Mouse (Mus musculus) large intestine, adult 2 months (tissue): ENCODE data around the gene Rrp1b. TPM values are rescaled to one million over a fixed set of nuclear protein-coding genes. Genes with fewer than 3 reads are reported as not detected.
A peak's percentile ranks its signal among the peaks of the same experiment; 100 is the strongest.
"Not testable (repeated sequence)": the region's sequence is repeated elsewhere in the genome, so short reads cannot be mapped to it uniquely, and the experiment has no call there.

Source experiments
- DNase-seq: peaks from one replicate; pipeline ENCODE4 v3.0.0-alpha.2; 2012; ENCODE audit warnings: low read depth, low spot score
- WGBS: fragments of 180-500 bp; shearing (Covaris S2); methylation state at CpG from one replicate; pipeline ENCODE4 v1.1.7; 2018; 5-methylcytosine and 5-hydroxymethylcytosine counted together
- polyA plus RNA-seq: library from polyadenylated mRNA; depleted of rRNA; stranded (reverse); fragments of >200 nt; gene quantifications from 2 replicates; pipeline ENCODE4 v1.2.3, GENCODE M21; 2012

Gene Rrp1b
- polyA plus RNA-seq, 1 experiment = 5.6 TPM

DNA sequence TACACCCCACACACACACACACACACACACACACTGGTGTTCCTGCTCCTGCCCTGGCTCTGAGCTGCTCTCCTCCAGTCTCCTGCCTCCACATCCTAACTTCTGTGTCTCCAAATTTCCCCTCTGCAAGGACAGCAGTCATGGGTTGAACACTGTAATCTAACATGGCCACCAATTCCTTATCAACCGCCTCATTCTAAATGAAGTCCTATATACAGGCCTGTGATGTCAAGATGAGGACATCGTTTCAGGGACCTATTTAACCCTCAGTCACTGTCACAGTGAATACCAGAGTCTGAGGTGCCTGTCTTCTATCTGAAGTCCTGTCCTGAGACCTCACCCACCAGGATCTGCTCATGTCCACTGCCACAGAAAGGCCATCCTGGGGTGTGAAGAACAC is 32.9 kb downstream of the Rrp1b start:
- WGBS = 86% methylated on average over 2 of the region's 2 CpGs
- DNase-seq = no peak

DNA sequence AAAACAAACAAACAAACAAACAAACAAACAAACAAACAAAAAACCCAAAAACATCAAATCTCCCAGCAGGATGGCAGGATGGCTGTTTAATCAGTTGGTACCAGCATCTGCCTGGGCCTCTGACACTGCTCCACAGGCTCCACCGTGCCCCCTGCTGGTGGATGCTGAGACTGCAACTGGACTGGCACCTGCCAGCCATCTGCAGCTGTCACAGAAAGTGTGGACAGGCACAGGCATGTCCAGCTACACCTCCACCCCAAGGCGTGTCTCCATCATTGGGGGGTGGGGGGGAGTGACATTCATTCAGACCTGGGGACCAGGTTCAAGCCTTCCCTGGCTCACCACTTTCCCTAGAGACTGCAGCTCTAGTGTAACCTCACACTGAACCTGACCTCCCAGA is 37.5 kb downstream of the Rrp1b start:
- WGBS = 2% methylated on average over 2 of the region's 2 CpGs
- DNase-seq = peak; percentile 44

DNA sequence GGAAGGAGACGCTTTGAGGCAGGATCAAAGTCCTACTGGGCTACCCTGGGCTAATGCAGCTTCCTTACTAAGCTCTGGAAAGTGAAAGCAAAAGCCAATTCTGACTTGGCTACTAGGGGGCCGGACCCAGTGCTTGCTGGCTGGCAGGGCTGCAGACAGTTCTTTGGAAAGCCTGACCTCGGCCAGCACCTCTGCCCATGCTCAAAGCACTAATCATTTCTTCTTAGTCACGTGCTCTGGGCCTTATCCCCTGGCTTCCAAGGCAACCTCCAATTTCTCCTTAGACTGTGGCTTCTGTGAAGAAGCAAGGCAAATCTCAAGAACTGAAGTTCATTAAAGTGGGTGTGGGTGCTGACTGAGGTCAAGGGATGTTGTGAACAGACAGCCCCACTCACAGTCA is 38.8 kb downstream of the Rrp1b start:
- 54% methylated on average over 4 of the region's 4 CpGs for WGBS
- no peak for DNase-seq

DNA sequence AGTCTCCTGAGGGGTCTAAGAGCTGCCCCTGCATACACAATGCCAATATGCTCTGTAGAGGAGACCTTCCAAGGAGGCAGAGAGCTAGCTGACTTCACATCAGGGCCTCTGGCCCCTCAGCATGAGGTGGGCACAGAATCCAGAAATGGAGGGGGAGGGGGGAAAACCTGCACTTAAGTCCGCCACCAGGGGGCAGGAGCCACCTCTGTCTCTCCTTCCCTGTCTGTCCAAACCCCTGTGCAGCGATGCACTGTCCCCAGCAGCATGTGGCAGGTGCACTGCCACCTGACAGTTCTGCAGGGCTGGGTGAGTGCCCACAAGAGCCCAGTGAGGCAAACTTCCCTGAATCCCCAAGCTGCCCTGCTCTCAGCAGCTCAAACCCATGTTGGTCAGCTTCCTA is 39.3 kb downstream of the Rrp1b start:
- DNase-seq = no peak
- 9% methylated on average over 2 of the region's 2 CpGs for WGBS

DNA sequence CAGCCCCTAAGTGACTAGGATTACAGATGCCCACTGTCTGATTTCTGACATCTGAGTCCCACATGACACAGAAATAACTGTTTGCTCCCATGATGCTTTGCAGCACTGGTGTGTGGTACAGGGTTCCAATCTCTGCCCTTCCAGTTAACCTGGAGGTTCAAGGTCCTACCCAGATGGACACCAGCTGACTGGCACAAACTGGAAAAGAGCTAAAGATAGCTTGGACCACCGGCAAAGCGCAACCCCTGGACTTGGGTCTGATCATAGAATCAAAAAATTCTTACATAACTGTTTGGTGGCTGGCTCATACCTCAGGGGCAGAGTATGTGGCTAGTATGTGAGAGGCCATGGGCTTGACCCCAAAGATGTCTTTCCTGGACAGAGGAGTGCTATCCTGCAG is 47.5 kb downstream of the Rrp1b start:
- 97% methylated on average over 2 of the region's 2 CpGs for WGBS
- DNase-seq = no peak

DNA sequence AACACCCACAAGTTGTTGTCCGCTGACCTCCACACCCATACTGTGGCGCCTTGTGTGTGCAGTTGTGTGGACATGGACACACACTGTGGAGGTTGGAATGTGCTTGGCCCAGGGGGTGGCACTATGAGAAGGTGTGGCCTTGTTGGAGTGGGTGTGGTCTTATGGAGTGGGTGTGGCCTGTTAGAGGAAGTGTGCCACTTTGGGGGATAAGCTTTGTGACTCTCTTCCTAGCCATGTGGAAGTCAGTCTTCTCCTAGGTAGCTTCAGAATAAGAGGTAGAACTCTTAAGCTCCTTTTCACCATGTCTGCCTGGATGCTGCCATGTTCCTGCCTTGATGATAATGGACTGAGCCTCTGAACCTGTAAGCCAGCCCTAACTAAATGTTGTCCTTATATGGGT is 51.2 kb downstream of the Rrp1b start:
- no peak for DNase-seq
- 96% methylated on average over 2 of the region's 2 CpGs for WGBS

DNA sequence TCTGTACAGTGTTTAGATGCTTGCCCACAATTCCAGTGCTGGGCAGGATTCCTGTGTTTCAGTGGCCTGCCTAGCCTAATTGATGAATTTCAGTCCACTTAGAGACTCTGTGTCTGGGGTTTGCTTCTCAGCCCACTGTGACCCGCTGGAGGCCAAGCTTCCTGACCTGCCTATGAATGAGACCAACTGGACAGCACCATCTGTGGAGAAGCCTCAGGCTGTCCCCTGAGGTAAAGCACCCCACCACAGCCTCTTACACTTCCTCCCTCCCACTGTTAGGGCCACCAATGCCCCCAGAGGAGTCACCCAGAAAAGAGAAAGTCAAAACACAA is 55.1 kb downstream of the Rrp1b start:
- WGBS = 15% methylated on average over 1 of the region's 1 CpGs

DNA sequence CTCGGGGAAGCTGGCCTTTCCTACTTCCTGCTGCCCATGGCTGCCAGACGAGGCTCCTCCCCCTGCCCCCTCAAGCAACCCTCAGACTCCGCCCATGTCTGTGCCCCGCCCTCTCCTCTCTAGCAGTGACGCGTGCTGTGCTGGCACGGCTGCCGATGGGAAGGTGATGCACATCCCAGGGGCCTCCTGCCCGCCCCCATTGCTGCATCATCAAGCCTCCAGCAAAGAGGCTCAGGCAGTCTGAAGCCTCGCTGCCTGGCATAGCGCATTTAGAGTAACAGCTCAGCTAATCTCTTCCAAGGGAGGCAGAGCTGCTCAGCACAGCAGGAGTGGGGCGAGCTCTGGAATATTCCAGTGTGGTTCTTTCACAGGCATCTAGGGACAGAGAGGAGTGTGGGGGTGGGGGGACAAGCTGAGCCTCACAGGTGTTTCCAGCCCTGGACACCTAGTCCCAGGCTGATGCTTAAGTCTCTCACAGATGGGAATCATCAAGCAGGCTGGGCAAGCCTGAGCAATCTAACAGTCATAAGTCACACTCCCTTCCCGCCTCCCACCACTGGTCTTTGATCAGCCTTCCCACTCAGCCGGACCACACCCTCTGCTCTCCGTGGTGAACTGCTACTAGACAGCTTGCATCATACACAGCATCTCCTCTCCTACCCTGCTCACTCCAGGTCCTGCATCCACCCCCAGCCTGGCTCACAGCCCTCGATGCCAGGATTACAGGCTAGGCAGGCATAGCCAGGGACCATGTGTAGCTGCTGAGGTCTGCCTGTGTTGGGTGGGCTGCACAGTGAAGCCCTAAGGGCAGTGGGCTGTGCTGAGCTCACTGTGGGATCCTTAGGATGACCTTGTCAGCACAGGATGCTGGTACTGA is 55.7 kb downstream of the Rrp1b start:
- not testable (repeated sequence) for DNase-seq

More for the DNA sequence above, 55.1 kb downstream of the Rrp1b start:
- DNase-seq = no peak

DNA sequence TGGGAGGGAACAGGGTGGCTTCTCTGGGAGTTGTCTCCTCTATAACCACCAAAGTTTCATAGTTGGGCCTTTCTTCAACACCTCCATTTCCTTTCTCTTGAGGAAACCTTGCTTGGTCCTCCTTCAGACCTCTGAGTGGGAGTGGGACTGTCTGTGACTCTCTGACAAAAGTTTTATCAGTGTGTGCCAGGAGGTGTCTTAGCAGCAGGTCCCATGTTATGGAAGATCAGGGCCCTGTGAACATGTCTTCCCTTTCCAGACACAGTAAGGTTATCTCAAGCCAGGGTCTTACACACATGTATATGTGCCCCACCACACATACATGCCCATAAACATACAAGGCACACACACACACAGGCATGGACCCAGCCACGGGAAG is 56.3 kb downstream of the Rrp1b start:
- 93% methylated on average over 1 of the region's 1 CpGs for WGBS
- DNase-seq = no peak

More for the DNA sequence above, 55.7 kb downstream of the Rrp1b start:
- 6% methylated on average over 16 of the region's 16 CpGs for WGBS

DNA sequence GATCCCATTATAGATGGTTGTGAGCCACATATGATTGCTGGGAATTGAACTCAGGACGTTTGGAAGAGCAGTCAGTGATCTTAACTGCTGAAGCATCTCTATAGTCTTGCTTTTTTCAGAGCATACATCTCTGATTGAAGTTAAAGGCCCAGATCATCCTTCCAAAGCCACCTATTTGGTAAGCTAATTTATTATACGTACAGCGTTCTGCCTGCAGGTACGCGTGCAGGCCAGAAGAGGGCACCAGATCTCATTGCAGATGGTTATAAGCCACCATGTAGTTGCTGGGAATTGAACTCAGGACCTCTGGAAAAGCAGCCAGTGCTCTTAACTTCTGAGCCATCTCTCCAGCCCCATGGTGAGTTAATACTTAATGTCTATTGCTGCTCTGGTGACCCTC is 57.0 kb downstream of the Rrp1b start:
- WGBS = 86% methylated on average over 5 of the region's 5 CpGs
- DNase-seq = no peak

DNA sequence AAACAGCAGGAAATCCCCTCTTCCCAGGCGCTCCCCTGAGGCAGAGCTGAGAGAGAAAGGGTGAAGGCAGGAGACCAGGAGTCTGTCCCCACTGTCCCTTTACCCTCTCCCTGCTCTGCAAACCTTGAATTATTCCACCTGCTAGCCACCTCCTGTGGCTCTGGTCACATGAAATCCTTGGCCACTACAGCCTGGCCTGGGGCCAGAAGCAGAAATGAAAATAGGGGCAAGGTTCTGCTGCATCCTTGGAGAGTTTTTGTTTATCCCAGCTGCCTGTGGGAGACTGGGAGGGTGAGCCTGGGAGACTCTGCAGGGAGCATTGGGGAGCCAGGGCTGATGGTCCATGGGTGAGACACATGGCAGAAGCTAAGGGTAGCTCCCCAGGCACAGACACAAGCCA is 61.8 kb downstream of the Rrp1b start:
- WGBS = 69% methylated on average over 1 of the region's 1 CpGs
- DNase-seq = no peak

DNA sequence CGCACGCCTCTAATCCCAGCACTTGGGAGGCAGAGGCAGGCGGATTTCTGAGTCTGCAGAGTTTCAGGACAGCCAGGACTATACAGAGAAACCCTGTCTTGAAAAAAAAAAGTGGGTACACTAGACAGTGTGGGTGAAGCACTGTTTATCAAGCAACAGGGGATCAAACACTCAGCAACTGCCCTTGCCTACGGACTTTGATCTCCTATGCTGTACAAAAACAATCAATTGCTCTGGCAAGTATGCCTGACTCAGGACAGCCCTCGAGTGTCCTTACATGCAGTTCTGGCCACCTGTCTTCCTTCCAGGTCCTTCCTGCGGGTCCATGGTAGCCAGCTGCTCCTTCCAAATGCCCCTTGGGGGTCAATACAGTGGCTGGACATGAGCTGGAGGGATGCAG is 63.0 kb downstream of the Rrp1b start:
- not testable (repeated sequence) for DNase-seq
- WGBS = 70% methylated on average over 6 of the region's 6 CpGs

DNA sequence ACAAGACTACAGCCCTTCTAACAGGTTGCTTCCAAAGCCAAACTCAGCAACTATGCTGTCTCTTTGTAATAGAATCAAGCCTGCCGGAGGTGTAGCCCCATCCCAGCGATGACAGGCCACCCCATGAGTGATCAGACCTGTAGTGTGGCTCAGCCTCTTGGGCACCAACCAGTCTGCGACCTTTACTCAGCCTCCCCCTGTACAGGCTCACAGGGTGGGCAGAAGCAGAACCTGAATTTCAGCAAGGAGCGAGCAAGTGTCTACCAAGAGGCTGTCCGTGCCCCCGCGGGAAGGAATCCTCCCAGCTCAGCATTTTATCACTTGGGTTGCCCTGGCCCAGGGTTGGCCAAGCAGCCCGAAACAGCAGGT is 63.7 kb downstream of the Rrp1b start:
- 48% methylated on average over 8 of the region's 8 CpGs for WGBS
- DNase-seq = no peak

DNA sequence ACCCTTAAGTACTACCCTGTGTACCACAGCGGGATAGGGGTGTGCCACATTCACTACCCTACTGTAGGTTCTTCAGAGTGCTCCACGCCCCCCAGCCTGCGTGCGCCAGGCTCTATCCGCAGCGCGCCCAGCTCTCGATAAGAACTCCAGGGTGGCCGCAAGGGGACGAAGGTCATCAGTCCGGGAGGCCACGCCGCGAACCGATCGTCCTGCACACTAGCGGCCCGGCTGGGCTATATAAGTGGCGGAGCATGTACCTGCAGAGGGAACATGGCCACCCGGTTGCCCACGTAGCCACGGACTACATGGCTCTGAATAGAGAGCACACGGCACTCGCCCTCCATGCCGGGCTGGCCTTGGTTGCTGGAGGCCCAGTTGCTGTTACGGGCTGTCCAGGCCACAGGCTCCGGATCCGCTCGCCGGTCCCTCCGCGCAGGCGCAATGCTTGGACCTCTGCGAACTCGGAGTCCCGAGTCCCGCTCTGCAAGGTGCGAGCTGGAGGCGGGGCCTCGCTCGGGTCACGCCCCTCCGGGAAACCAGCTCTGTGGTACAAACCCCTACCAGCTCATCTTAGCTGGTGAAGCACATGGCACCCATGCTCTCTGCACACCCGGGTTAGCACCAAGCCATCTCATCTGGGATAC is 64.2 kb downstream of the Rrp1b start:
- WGBS = 2% methylated on average over 44 of the region's 44 CpGs
- peak; percentile 24 for DNase-seq

DNA sequence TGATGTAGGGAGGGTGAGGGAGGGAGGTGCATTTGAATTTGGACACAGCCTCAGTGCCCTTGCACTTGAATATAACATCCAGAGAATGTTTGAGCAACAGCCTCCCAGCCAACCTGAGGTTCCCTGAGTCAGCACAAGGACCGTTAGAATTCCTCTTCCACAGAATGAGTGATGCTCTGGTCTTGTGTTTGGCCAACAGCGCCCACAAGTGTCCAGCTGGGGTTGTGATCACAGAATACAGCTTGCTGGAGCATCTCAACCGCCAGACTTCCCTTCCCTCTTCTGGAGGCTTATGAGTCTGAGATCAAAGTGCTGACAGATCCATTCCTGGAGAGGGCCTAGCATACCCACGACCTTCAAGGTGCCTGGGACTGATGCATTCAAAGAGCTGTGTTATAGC is 67.2 kb downstream of the Rrp1b start:
- no peak for DNase-seq
- WGBS = 20% methylated on average over 4 of the region's 4 CpGs

DNA sequence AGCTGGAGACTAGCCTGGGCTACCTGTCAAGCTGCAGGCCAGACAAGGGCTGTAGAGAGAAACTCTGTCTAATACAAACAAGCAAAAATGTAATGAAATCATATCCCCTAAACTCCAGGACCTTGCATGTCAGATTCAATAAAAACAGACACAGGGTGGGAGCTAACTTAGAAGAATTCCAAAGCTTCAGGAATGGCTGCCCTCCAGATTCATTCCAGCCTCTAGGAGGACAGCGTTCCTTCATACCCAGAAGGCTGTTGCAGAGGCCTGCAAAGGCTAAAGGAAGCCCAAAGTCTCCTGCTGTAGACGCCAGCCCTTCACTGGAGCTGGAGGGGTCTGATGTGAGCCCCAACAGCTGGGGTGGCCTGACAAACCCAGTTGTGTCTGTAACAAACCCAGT is 70.5 kb downstream of the Rrp1b start:
- DNase-seq = no peak
- WGBS = 69% methylated on average over 2 of the region's 2 CpGs

DNA sequence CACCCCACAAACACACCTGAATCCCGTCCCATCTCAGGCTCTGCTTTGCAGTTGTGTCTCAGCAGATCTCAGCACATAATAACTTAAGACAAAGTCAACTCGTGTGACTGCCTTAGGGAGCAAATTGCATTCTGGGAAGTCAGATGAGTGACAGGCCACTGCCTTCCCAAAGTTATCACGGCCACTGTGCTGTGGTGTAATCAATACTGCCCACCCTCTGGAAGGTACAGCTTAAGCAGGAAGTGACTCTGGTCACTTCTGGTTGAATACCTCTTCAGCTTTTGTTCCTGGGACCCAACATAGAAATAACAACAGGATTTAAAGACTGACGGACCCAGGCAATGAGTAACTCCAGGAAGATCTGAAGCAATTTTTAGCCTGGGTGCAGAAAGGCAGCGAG is 72.0 kb downstream of the Rrp1b start:
- 53% methylated on average over 5 of the region's 5 CpGs for WGBS
- DNase-seq = no peak

DNA sequence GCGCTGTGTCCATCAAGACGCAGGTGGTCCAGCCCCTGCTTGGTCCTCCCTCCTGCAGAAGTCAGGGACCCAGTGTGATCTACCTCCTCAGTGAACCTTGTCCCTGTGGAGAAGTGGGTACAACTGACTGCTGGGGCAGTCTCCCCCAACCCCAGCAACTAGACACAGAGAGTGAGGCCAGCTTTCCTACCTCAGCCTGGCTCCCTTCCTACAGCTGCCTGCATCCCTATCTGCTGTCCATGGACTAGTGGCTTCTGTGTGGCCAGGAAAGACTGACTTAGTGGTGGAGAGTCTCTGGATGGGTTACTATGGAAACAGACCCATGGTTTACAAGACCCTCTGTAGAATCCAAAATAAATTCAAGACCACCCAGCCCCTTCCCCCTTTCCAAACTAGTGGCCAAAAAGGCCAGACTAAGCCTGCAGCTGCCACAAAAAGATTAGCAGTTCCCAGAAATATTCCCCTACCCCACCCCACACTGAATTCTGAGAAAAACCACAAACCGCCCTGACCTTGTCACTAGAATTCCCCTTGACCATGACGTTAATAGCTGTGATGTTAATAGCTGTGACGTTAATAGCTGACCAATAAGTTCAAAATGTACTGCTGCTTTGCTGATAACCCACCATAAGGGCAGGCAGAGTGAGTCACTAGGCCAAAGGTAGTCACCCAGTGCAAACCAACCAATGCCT is 72.6 kb downstream of the Rrp1b start:
- DNase-seq = not testable (repeated sequence)
- 67% methylated on average over 5 of the region's 5 CpGs for WGBS

DNA sequence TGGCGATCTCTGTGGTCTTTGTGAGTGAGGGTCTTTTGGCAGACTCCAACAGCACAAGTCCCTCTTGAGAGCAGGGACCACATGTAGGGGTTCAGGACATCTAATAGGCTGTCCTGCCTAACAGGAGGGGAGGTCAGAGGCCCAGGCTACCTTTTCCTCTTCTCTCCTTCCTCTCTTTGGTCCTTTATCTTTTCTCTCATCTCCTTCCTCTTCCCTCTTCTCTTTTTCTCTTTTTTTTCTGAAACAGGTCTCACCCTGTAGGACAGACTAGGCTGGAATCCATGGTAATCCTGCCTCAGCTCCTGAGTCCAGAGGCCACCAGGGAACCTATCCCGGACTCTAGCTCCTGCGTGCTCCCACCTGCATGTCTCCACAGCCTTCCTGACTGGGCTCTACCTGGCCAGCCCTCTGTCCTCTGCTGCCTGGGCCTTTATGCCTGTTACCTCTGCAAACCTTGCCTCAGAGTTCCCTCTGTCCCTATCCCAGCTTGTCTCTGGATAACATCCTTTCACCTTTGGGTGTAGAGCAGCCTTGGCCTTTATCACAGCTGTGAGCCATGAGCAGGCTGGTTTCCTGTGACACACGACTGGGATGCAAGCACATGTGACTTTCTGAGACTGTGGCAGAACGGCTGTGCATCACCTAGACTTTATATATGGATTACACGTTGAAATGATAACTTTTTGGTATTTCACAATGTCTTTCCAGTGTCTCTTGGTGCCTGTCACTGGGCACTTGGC is 73.5 kb downstream of the Rrp1b start:
- DNase-seq = no peak
- WGBS = 79% methylated on average over 6 of the region's 6 CpGs

DNA sequence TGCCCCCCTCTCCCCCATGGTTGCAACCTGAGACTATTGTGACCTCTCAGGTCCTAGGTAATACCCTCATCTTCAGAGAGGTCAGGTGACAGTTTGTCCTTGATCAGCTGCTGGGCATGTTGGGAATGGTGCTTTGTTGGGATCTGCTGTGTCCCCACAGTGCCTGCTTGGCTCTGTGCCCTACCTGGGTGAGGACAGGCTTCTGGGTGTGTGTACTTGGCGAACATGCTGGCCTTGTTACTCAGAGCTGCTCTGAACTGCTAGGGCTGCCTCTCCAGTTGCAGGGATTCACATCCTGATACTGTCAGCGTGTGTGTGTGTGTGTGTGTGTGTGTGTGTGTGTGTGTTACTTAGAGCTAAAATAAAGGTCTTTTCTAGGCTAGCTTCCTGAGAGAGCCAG is 74.5 kb downstream of the Rrp1b start:
- no peak for DNase-seq
- WGBS = 25% methylated on average over 2 of the region's 2 CpGs
